Mouse (Mus musculus) heart, embryonic 16.5 days (tissue): Measurements from ENCODE around the gene Abca3. TPM values are rescaled to one million over a fixed set of nuclear protein-coding genes. Genes with fewer than 3 reads are reported as not detected.
A peak's percentile ranks its signal among the peaks of the same experiment; 100 is the strongest.

ENCODE experiments used
- ATAC-seq: fragments of 200-750 bp; cut with Nextera tagmentation; replicated peaks from 2 replicates; pipeline ENCODE4 v1.8.0; 2017; ENCODE audit warnings: moderate number of reproducible peaks; ENCODE audit not compliant: insufficient read depth, low FRiP score; ENCODE audit errors: extremely low read depth
- H3K27ac ChIP-seq: fragments of 300-500 bp; sonication (generic); 2 replicates; pipeline ENCODE4 v1.5.1; 2014; ENCODE audit warnings: mild to moderate bottlenecking, low read length, control low read depth, moderate library complexity
- H3K27me3 ChIP-seq: fragments of 300-500 bp; sonication (generic); 2 replicates; pipeline ENCODE4 v1.6.1; 2014; ENCODE audit warnings: low read length, mixed read lengths; ENCODE audit not compliant: control insufficient read depth, insufficient read depth
- H3K36me3 ChIP-seq: fragments of 300-500 bp; sonication (generic); 2 replicates; pipeline ENCODE4 v1.6.1; 2014; ENCODE audit not compliant: control insufficient read depth, insufficient read depth
- H3K4me1 ChIP-seq: fragments of 300-500 bp; sonication (generic); 2 replicates; pipeline ENCODE4 v1.6.1; 2014; ENCODE audit warnings: low read length, mixed read lengths; ENCODE audit not compliant: control insufficient read depth, insufficient read depth
- H3K4me2 ChIP-seq: fragments of 300-500 bp; sonication (generic); 2 replicates; pipeline ENCODE4 v1.6.1; 2014; ENCODE audit warnings: low read depth, mild to moderate bottlenecking, control low read depth, low read length
- H3K4me3 ChIP-seq: fragments of 300-500 bp; sonication (generic); 2 replicates; pipeline ENCODE4 v1.5.1; 2014; ENCODE audit warnings: mild to moderate bottlenecking, control low read depth, low read length
- H3K9ac ChIP-seq: fragments of 300-500 bp; sonication (generic); 2 replicates; pipeline ENCODE4 v1.6.1; 2014; ENCODE audit warnings: low read length, control low read depth
- H3K9me3 ChIP-seq: fragments of 300-500 bp; sonication (generic); replicated peaks from 2 replicates; pipeline ENCODE4 v1.6.1; 2016; ENCODE audit warnings: low read length; ENCODE audit not compliant: control insufficient read depth
- WGBS: fragments of 180-500 bp; shearing (Covaris S2); extraction: QIAGEN DNeasy Blood & Tissue Kit; methylation state at CpG from one replicate; pipeline ENCODE4 v1.1.7; 2014; 5-methylcytosine and 5-hydroxymethylcytosine counted together
- polyA plus RNA-seq: library from polyadenylated mRNA; unstranded; fragments of >200 nt; fragmentation: Nextera tagmentation; extraction: Ambion mirVana; gene quantifications from 2 replicates; pipeline ENCODE4 v1.2.1, GENCODE M21; 2015

Gene Abca3
- polyA plus RNA-seq, 1 experiment from 2014 or later: 6.8 TPM

- Histone ChIP-seq H3K4me2 (no peak overlapping the region), H3K9me3 (no peaks in the 10 kb centered on the region), H3K27me3 (no peaks in the 10 kb centered on the region), H3K9ac (no peak overlapping the region), H3K27ac (no peak overlapping the region), H3K4me3 (no peak overlapping the region), H3K4me1 (no peaks in the 10 kb centered on the region), H3K36me3 (peaks cover 5% of the 10 kb centered on the region)
- ATAC-seq: no peak
- WGBS: 46% methylated on average over 13 of the region's 13 CpGs
Measured at GRCm38 (mm10) chr17:24365863-24366262, 14.1 kb downstream of the Abca3 start.

DNA sequence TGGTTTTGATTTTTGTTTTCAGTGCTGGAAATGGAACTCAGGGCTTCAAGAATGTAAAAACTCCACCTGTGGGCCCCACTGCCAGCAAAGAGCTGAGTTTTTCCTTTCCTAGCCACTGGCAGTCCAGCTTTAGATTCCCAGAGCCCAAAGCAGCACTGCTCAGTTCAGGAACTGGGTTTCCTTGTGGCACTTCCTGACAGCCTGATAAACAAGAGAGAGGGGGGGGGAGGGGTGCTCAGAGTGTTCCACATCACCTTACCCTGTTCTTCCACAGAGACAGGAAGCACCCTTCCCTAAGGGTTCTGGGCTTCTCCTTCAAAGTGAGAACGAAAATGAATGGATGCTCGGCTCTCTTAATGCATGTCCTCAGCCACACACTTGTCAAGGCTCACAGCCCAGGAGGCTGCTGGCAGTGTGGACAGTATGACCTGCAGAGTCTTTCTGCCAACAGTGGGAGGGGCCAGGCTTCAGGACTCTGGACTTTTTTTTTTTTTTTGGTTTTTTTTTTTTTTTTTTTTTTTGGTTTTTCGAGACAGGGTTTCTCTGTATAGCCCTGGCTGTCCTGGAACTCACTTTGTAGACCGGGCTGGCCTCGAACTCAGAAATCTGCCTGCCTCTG lies 23.5 kb downstream of the Abca3 start:
- peaks cover 8% of the 10 kb centered on the region for H3K36me3 ChIP-seq
- H3K4me3 ChIP-seq: no peak overlapping the region
- no peak overlapping the region for H3K4me2 ChIP-seq
- H3K9ac ChIP-seq: no peak overlapping the region
- ATAC-seq: peak; percentile 41; the same call in 1 of the 2 replicates
- no peaks in the 10 kb centered on the region; the same call in 1 of the 2 replicates for H3K4me1 ChIP-seq
- 72% methylated on average over 4 of the region's 5 CpGs for WGBS
- no peaks in the 10 kb centered on the region for H3K27me3 ChIP-seq
- H3K9me3 ChIP-seq: no peaks in the 10 kb centered on the region
- no peak overlapping the region for H3K27ac ChIP-seq

DNA sequence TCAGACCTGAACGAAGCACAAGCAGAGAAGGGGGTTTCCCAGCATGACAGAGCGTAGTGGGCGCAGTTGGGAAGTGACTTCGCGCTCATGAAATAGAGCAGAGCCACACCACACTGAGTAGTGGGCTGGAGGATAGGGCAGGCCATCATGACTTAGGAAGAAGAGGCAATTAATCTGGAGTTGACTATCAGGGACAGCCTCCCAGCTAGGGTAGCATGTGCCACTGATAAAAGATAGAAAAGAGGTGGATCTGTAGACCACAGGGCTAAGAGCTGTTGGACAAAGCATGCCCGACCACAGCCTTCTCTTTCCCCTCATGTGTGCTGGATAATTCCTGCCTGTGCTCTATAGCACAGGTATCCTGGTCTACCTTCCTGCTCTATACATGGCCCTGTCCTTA lies 24.1 kb downstream of the Abca3 start:
- Histone ChIP-seq H3K27me3 (no peaks in the 10 kb centered on the region), H3K9ac (no peak overlapping the region), H3K9me3 (no peaks in the 10 kb centered on the region), H3K36me3 (peaks cover 8% of the 10 kb centered on the region), H3K4me1 (no peaks in the 10 kb centered on the region; the same call in 1 of the 2 replicates), H3K4me2 (no peak overlapping the region), H3K27ac (no peak overlapping the region), H3K4me3 (no peak overlapping the region)
- WGBS: 90% methylated on average over 6 of the region's 6 CpGs
- no peak for ATAC-seq

DNA sequence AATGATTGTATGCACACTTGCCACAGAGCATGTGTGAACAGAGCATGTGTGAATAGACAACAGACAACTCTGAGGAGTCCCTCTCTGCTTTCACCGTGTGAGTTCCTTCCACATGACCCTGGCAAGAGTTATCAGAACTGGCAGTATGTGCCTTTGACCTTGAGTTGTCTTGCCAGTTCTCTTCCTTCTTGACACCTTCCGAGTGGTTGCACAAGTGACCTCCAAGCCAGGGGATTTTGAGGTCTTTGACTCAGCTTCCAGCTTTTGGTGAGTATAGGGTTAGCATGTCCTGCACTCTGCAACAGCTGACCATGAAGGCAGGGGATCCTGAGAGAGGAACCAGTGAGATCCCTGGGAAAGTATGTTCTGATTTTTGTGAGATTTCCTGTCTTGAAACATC lies 26.7 kb downstream of the Abca3 start:
- Histone ChIP-seq H3K9ac (no peak overlapping the region), H3K4me2 (no peak overlapping the region), H3K27ac (no peak overlapping the region), H3K4me3 (no peak overlapping the region), H3K9me3 (no peaks in the 10 kb centered on the region), H3K4me1 (no peaks in the 10 kb centered on the region; the same call in 1 of the 2 replicates), H3K36me3 (peaks cover 8% of the 10 kb centered on the region), H3K27me3 (no peaks in the 10 kb centered on the region)
- WGBS: 65% methylated on average over 2 of the region's 2 CpGs
- no peak for ATAC-seq

- Histone ChIP-seq H3K9ac (no peak overlapping the region), H3K27me3 (no peaks in the 10 kb centered on the region), H3K4me2 (no peak overlapping the region), H3K4me3 (no peak overlapping the region), H3K27ac (no peak overlapping the region), H3K9me3 (no peaks in the 10 kb centered on the region), H3K4me1 (no peaks in the 10 kb centered on the region), H3K36me3 (0 out of 2 replicates have a peak, but pooled peaks cover 2% of the 10 kb centered on the region)
- WGBS: 67% methylated on average over 8 of the region's 8 CpGs
- ATAC-seq: no peak
Measured at GRCm38 (mm10) chr17:24383789-24384188, 32.0 kb downstream of the Abca3 start.

GRCm38 (mm10) chr17:24388711-24389110 lies 37.0 kb downstream of the Abca3 start:
- ATAC-seq: no peak
- Histone ChIP-seq H3K4me3 (no peak overlapping the region), H3K27me3 (no peaks in the 10 kb centered on the region), H3K9ac (no peak overlapping the region), H3K4me1 (no peaks in the 10 kb centered on the region), H3K27ac (no peak overlapping the region), H3K36me3 (0 out of 2 replicates have a peak, but pooled peaks cover 2% of the 10 kb centered on the region), H3K4me2 (no peak overlapping the region), H3K9me3 (no peaks in the 10 kb centered on the region)
- WGBS: 75% methylated on average over 5 of the region's 5 CpGs

GRCm38 (mm10) chr17:24389865-24390264 lies 38.1 kb downstream of the Abca3 start:
- Histone ChIP-seq H3K4me3 (no peak overlapping the region), H3K36me3 (0 out of 2 replicates have a peak, but pooled peaks cover 2% of the 10 kb centered on the region), H3K4me1 (no peaks in the 10 kb centered on the region), H3K9ac (no peak overlapping the region), H3K27ac (no peak overlapping the region), H3K4me2 (no peak overlapping the region), H3K9me3 (no peaks in the 10 kb centered on the region), H3K27me3 (no peaks in the 10 kb centered on the region)
- 3% methylated on average over 2 of the region's 2 CpGs for WGBS
- no peak for ATAC-seq

DNA sequence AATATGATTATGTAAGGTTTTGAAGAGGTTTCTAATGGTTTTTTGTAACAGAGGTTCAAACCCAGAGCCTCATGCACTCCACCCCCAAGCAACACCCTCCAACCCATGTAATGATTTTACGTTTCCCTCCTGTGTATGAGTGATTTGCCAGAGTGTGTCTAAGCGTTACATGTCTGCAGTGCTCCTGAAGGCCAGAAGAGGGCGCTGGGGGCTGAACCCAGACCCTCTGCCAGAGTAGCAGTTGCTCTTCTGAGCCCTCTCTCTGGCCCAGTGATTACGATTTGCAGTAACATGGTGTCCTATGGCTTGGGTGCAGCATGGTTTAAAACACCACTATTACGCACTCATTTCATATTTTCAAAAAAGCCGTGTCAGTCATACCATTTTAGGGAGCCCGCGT lies 39.4 kb downstream of the Abca3 start:
- Histone ChIP-seq H3K4me1 (no peaks in the 10 kb centered on the region), H3K27ac (no peak overlapping the region), H3K9ac (no peak overlapping the region), H3K4me2 (no peak overlapping the region), H3K9me3 (no peaks in the 10 kb centered on the region), H3K4me3 (no peak overlapping the region), H3K27me3 (no peaks in the 10 kb centered on the region), H3K36me3 (no peaks in the 10 kb centered on the region)
- 65% methylated on average over 8 of the region's 8 CpGs for WGBS
- no peak for ATAC-seq

DNA sequence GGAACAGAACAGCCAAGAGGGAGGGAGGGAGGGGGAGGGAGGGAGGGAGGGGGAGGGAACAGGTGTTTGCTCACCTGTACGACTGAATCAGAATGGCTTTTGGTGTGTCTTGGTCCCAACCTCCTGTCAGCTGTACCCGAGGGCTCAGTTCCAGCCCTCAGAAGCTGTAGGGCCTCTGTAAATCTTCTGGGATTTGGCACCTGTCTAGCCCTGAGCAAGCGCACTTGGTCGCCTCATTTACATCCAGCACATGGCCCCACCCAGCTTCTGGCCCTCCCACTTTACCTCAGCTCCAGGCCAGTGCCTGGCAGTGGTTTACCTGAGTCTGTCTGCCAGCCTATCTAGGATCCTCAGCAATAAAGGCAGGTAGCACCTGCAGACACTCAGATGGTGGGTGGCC lies 41.8 kb downstream of the Abca3 start:
- no peak overlapping the region for H3K4me3 ChIP-seq
- H3K9me3 ChIP-seq: no peaks in the 10 kb centered on the region
- no peaks in the 10 kb centered on the region for H3K4me1 ChIP-seq
- no peaks in the 10 kb centered on the region for H3K27me3 ChIP-seq
- H3K4me2 ChIP-seq: no peak overlapping the region
- no peak for ATAC-seq
- H3K36me3 ChIP-seq: no peaks in the 10 kb centered on the region
- H3K27ac ChIP-seq: no peak overlapping the region
- no peak overlapping the region for H3K9ac ChIP-seq
- WGBS: 53% methylated on average over 4 of the region's 4 CpGs
